19 mouse cellular contexts compared by ENCODE assay signal in the genomic region with DNA sequence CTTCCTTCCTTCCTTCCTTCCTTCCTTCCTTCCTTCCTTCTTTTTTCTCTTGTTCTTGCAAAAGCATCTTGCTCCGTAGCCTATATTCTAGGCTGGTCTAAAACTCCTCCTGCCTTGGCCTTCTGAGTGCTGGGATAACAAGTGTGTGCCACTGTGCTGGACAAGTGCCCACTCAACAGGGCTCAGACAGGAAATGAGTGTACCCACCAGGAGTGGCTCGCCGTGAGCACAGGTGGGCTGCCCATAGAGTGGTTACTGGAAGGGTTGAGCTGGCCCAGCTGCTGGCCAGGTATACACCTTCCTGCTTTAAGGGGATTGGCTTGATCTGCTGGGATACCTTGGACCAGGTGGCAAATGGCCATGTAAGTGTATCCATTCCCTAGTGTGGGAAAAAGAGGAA.
DNase-seq lines count a peak whose midpoint lies in the region; ATAC-seq and TF ChIP-seq lines count a peak whose summit lies in the region.
"Had no signal": no experiment of that assay in that cellular context is flagged by ENCODE, and none has a peak within 500 bp of the region (broad histone marks: within the 10 kb centered on the region; RNA-seq: fewer than 3 reads in every experiment).

No protein-coding gene starts in this region.

- no peaks in the 10 kb centered on the region for H3K9me3 ChIP-seq in lung, embryonic 15.5 days
- H3K9me3 ChIP-seq in embryonic facial prominence, embryonic 13.5 days: no peaks in the 10 kb centered on the region
- H3K9me3 ChIP-seq in stomach, embryonic 16.5 days (replicated peaks; ENCODE audit: control insufficient read depth, low read length): no peaks in the 10 kb centered on the region
- H3K9me3 ChIP-seq: intestine, embryonic 15.5 days; limb, embryonic 15.5 days; midbrain, embryonic 15.5 days had no signal

- peaks cover 63% of the 10 kb centered on the region for H3K4me1 ChIP-seq in heart, adult 2 months (ENCODE audit: control insufficient read depth, insufficient read depth, low read length)
- H3K4me1 ChIP-seq in lung, embryonic 15.5 days: peaks cover 90% of the 10 kb centered on the region
- H3K4me1 ChIP-seq in lung, adult 2 months (ENCODE audit: control insufficient read depth, insufficient read depth, low read length): peaks cover 56% of the 10 kb centered on the region
- peaks cover 97% of the 10 kb centered on the region for H3K4me1 ChIP-seq in embryonic facial prominence, embryonic 13.5 days
- peaks cover 88% of the 10 kb centered on the region for H3K4me1 ChIP-seq in stomach, embryonic 16.5 days (ENCODE audit: control insufficient read depth, insufficient read depth, low read length)

- H3K36me3 ChIP-seq in heart, adult 2 months (ENCODE audit: control insufficient read depth, insufficient read depth, low read length): peaks cover 2% of the 10 kb centered on the region; the same call in 1 of the 2 replicates
- H3K36me3 ChIP-seq in lung, embryonic 15.5 days: no peaks in the 10 kb centered on the region
- no peaks in the 10 kb centered on the region; the same call in 1 of the 2 replicates for H3K36me3 ChIP-seq in embryonic facial prominence, embryonic 13.5 days
- H3K36me3 ChIP-seq in stomach, embryonic 16.5 days (ENCODE audit: control insufficient read depth, insufficient read depth, low read length): no peaks in the 10 kb centered on the region
- H3K36me3 ChIP-seq: intestine, embryonic 15.5 days; limb, embryonic 15.5 days; midbrain, embryonic 15.5 days had no signal

- H3K4me3 ChIP-seq in heart, adult 2 months: no peak overlapping the region
- no peak overlapping the region for H3K4me3 ChIP-seq in lung, embryonic 15.5 days
- no peak overlapping the region for H3K4me3 ChIP-seq in lung, adult 2 months (replicated peaks; ENCODE audit: extremely low read depth, low read depth, low read length)
- no peak overlapping the region for H3K4me3 ChIP-seq in embryonic facial prominence, embryonic 13.5 days
- no peak overlapping the region for H3K4me3 ChIP-seq in stomach, embryonic 16.5 days (replicated peaks; ENCODE audit: low read length)
- H3K4me3 ChIP-seq: left cerebral cortex, adult 2 months; limb, embryonic 15.5 days; midbrain, embryonic 15.5 days had no signal

- TF ChIP-seq POLR2A in heart, adult 2 months (IDR thresholded peaks at IDR 0.05; ENCODE audit: insufficient read depth, low read depth, low read length): no peak
- no peak for TF ChIP-seq POLR2A in lung, adult 2 months (IDR thresholded peaks at IDR 0.05; ENCODE audit: borderline replicate concordance, extremely low read depth, low read depth, low read length)

- no peak for TF ChIP-seq CTCF in heart, adult 2 months (IDR thresholded peaks at IDR 0.05)
- no peak for TF ChIP-seq CTCF in lung, adult 2 months (IDR thresholded peaks at IDR 0.05; ENCODE audit: insufficient read depth, low read length)

- no peaks in the 10 kb centered on the region for H3K27me3 ChIP-seq in heart, adult 2 months (ENCODE audit: control insufficient read depth, insufficient read depth, low read length)
- no peaks in the 10 kb centered on the region for H3K27me3 ChIP-seq in lung, embryonic 15.5 days
- no peaks in the 10 kb centered on the region for H3K27me3 ChIP-seq in embryonic facial prominence, embryonic 13.5 days
- H3K27me3 ChIP-seq in stomach, embryonic 16.5 days (ENCODE audit: control insufficient read depth, insufficient read depth, low read length): no peaks in the 10 kb centered on the region
- H3K27me3 ChIP-seq: intestine, embryonic 15.5 days; limb, embryonic 15.5 days; midbrain, embryonic 15.5 days had no signal

- WGBS in heart, adult 2 months: 44% methylated on average over 3 of the region's 3 CpGs
- WGBS in lung, embryonic 15.5 days: 46% methylated on average over 3 of the region's 3 CpGs
- WGBS in lung, adult 2 months: 37% methylated on average over 3 of the region's 3 CpGs
- WGBS in embryonic facial prominence, embryonic 13.5 days: 90% methylated on average over 3 of the region's 3 CpGs
- WGBS in stomach, embryonic 16.5 days: 82% methylated on average over 3 of the region's 3 CpGs

- H3K4me2 ChIP-seq in lung, embryonic 15.5 days: no peak overlapping the region; the same call in 1 of the 2 replicates
- no peak overlapping the region for H3K4me2 ChIP-seq in embryonic facial prominence, embryonic 13.5 days
- H3K4me2 ChIP-seq in stomach, embryonic 16.5 days (ENCODE audit: low read depth, low read length): peak overlapping the region; percentile 50; the same call in 1 of the 2 replicates
- H3K4me2 ChIP-seq: hindbrain, embryonic 14.5 days; midbrain, embryonic 15.5 days had no signal

- TF ChIP-seq EP300 in heart, adult 2 months (IDR thresholded peaks at IDR 0.05; ENCODE audit: insufficient read depth, low read depth, low read length): no peak

- intact Hi-C loops in heart, adult 2 months (cut with DNase I): loop anchor here (2.0 kb wide), 1 partner anchor 37 kb away; no protein-coding TSS in a partner anchor
- intact Hi-C loops in heart, postnatal 14 days (cut with DNase I): loop anchor here (5.0 kb wide), 1 partner anchor 35 kb away; no protein-coding TSS in a partner anchor

- no peak for DNase-seq in heart, adult 2 months
- no peak for DNase-seq in heart, postnatal 14 days
- no peak for DNase-seq in lung, adult 2 months
- DNase-seq in adrenal gland, postnatal 14 days: no peak
- DNase-seq: adrenal gland, postnatal 25 days; B cell, adult 2 months; cerebellum, adult 8-10 months; retina, postnatal 1 day; right cerebral cortex, postnatal 4 days; thymus, adult 18-20 months had no signal

- H3K79me2 ChIP-seq in heart, adult 2 months (replicated peaks; ENCODE audit: control insufficient read depth, insufficient read depth, low read length): peaks cover 11% of the 10 kb centered on the region

- ATAC-seq in lung, embryonic 15.5 days (ENCODE audit: borderline replicate concordance, extremely low read depth, low FRiP score, low TSS enrichment): no peak
- ATAC-seq in embryonic facial prominence, embryonic 13.5 days (ENCODE audit: insufficient number of reproducible peaks, insufficient read depth, low FRiP score, low TSS enrichment, low read depth): no peak
- ATAC-seq in stomach, embryonic 16.5 days (ENCODE audit: insufficient read depth, low FRiP score): no peak
- ATAC-seq: forebrain, embryonic 14.5 days had no signal

- 0 out of 2 replicates have a peak overlapping the region, but pooled peaks have one; percentile 1 for H3K9ac ChIP-seq in heart, adult 2 months (ENCODE audit: low read depth, low read length)
- no peak overlapping the region for H3K9ac ChIP-seq in lung, embryonic 15.5 days
- H3K9ac ChIP-seq in embryonic facial prominence, embryonic 13.5 days: no peak overlapping the region
- no peak overlapping the region for H3K9ac ChIP-seq in stomach, embryonic 16.5 days (ENCODE audit: low read length)
- H3K9ac ChIP-seq: hindbrain, embryonic 14.5 days; limb, embryonic 15.5 days; midbrain, embryonic 15.5 days had no signal

- peak overlapping the region; percentile 20; the same call in 1 of the 2 replicates for H3K27ac ChIP-seq in heart, adult 2 months
- H3K27ac ChIP-seq in lung, embryonic 15.5 days: peak overlapping the region; percentile 91
- peak overlapping the region; percentile 92; the same call in 1 of the 2 replicates for H3K27ac ChIP-seq in embryonic facial prominence, embryonic 13.5 days
- peak overlapping the region; percentile 20; the same call in 1 of the 2 replicates for H3K27ac ChIP-seq in stomach, embryonic 16.5 days (ENCODE audit: low read length)
- H3K27ac ChIP-seq: hindbrain, embryonic 14.5 days had no signal

Comparison
In these comparisons a context has a peak if more than half of its experiments do, and no peak if none do; other contexts are left out.
1. H3K27ac ChIP-seq: peak in every context shown above with its lines; median percentile 92 in embryonic facial prominence, embryonic 13.5 days; 91 in lung, embryonic 15.5 days; 20 in heart, adult 2 months; 20 in stomach, embryonic 16.5 days.